Mouse (Mus musculus): ENCODE measurements around the gene Aldoc.

The Aldoc gene

GRCm38 (mm10) chr11:78363309-78364007 is 40.7 kb downstream of the Aldoc start:
- no peak for DNase-seq

- no peak for DNase-seq
These were observed 41.3 kb downstream of the Aldoc start for GRCm38 (mm10) chr11:78364103-78364502.

DNA sequence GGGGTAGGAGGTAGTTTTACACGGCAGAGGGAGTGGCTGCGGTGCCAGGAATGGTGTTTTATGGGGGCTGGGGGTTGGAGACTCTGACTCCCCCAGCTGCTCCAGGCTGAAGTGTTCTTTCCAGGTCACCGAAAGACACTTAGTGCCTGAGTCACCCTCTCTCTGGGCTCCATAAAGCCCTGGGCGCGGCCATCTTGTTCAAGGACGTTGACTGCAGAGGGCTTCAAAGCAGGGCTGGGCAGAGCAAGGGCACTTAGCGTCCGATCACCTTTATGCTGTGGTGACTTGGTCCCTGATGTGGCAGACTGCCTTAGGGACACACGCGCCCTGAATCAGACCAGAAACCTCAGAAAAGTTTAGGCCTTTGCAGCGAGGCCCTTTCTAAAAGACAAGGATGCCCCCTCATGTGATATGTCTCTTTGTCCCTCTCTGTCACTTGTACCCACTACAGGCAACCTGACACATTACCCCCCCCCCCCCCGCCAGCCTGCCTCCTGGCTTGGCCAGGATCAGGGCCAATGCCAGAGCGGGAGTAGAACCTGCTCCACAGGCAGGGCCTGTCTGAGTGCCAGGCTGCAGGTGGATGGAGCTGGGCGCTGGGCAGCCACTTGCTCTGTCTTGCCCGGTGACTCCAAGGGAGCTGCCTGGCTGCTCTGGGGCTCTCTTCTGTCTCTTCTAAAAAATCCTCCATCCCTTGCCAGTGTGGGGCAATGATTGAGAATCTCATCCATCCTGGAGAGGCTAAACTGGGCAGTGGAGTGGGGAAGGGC is 44.9 kb downstream of the Aldoc start:
- no peak for DNase-seq

GRCm38 (mm10) chr11:78370389-78370788 is 47.6 kb downstream of the Aldoc start:
- DNase-seq = peak; percentile 57

GRCm38 (mm10) chr11:78371711-78372110 is 48.9 kb downstream of the Aldoc start:
- DNase-seq = no peak

- DNase-seq = no peak
These were observed 49.4 kb downstream of the Aldoc start for GRCm38 (mm10) chr11:78372166-78372565.

- peak; percentile 25 for DNase-seq
These were observed 49.8 kb downstream of the Aldoc start for GRCm38 (mm10) chr11:78372610-78373009.

- no peak for DNase-seq
These were observed 51.4 kb downstream of the Aldoc start for GRCm38 (mm10) chr11:78374147-78374546.

All from lung, postnatal 14 days (tissue).